Mouse (Mus musculus): ENCODE measurements at regions not wholly inside any gene's neighbourhood (a gene's known extent, or its start where the extent isn't known, plus 50 kb on each side); places are given as distances from the start of the nearest gene placed in this dataset.

DNA sequence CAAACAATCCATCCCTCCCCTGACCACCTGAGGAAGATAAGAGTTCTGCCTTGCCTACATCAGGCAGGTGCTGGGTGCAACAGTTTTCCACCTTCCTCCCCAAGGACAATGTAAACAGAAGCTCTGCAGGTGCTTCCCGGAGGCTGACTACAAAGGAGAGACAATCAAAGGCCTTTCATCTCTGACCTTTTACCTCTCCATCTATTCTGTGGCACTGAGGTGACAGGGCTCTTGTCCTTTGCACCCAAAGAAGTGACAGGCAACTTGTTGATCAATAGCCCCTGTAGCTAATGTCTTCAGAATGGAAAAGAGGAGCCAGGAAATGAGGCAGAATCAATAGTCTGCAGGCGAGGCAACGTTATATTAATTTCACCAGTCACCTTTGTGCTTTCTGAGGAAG, 209.3 kb upstream of the Gm37988 start:
- no peak for TF ChIP-seq POLR2A (IDR thresholded peaks at IDR 0.05; ENCODE audit: insufficient read depth, low read length)
- no peak for TF ChIP-seq CTCF (IDR thresholded peaks at IDR 0.05; ENCODE audit: low read depth, low read length)
- TF ChIP-seq EP300 (IDR thresholded peaks at IDR 0.05; ENCODE audit: insufficient read depth, low read depth, low read length): peak; percentile 70; the same call in 1 of the 2 replicates

All from ES-Bruce4 (cell line).